Mouse (Mus musculus): ENCODE measurements around the gene Dut.

The Dut gene

DNA sequence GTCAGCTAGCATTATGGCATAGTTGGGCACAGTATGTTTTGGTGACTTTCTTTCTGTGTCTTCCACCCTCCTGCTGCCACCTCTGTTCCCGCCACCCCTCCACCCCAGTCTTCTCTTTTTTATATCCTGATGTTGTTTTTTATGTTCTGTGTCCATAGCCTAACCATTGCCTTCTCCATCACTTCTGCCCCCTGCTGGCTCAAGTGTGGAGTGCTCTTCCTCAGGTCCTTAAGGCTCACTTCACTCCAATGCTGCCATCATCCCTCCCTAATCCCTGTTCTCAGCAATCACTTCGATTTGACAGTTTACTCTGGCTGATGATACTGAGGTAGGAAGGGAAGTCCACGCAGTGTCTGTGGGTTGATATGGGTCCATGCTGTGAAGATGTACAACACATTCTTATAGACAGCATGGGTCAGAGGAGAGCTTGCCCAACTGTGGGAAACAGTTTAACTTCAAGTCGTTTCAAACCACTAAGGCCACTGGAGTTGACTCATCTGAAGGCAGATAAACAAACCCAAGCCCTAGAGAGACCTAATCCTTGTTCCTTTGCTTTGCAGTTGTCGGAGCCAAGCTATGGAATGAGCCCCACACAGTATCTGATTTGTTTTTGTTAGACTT, 56.9 kb downstream of the Dut start:
- no peak for DNase-seq (ENCODE audit: low spot score in 2 of 2)

DNA sequence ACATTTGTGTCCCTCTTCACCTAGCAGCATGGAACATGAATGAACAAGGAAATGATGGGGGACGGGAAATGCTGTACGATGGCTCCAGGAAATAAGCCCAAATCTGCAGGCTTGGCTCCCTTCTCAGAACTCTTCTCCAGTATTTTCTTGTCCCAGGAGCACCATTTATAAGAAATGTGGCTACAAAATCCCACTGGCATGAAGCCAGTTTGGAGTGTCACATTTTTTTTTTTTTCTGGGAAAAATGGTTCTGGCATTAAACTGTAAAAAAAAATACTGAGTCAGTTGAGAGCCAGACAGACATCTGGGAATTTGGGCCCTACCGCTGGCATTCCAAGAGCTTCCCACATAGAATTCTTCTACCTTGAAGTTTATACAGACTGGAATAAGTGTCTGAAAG, 57.8 kb downstream of the Dut start:
- no peak for DNase-seq (ENCODE audit: low spot score in 2 of 2)

DNA sequence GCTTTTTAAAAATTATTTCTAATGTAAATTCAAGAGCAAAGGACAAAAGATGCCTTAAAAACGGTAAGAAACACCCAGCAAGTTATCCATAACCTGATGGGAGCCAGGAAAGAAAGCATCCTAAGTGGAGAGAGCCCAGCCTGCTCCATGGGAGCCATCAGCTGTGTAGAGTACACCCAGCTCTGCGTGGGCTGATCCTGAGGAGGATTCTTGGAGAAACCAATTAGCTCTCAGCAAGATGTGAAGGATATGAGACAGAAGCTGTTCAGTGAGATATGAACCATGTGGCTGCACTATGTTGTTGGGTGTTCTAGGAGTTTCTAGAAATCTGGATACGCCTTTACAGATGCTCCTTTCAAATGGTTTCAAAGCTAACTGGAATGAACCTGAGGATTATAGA, 58.7 kb downstream of the Dut start:
- no peak for DNase-seq (ENCODE audit: low spot score in 2 of 2)

All from frontal cortex, postnatal 10 days (tissue).